Mouse (Mus musculus): ENCODE measurements around the gene Map2. TPM values are rescaled to one million over a fixed set of nuclear protein-coding genes. Genes with fewer than 3 reads are reported as not detected.

Map2 gene
- polyA plus RNA-seq, 1 experiment: 2.4 TPM

- no peak overlapping the region for H3K4me3 ChIP-seq
- no peaks in the 10 kb centered on the region for H3K79me2 ChIP-seq (ENCODE audit: control insufficient read depth, insufficient read depth)
- H3ac ChIP-seq (ENCODE audit: control insufficient read depth, insufficient read length): no peak overlapping the region
- H3K27me3 ChIP-seq (ENCODE audit: control insufficient read depth, insufficient read depth, insufficient read length): no peaks in the 10 kb centered on the region
- no peak overlapping the region for H3K4me2 ChIP-seq (ENCODE audit: low read depth)
- no peak for TF ChIP-seq E2F4 (IDR thresholded peaks at IDR 0.05; ENCODE audit: insufficient read depth)
- no peak for TF ChIP-seq SRF (IDR thresholded peaks at IDR 0.05; ENCODE audit: control insufficient read depth, insufficient read length, low read depth)
- TF ChIP-seq REST (IDR thresholded peaks at IDR 0.05; ENCODE audit: insufficient read depth, insufficient read length): no peak
- TF ChIP-seq MYOD1 (IDR thresholded peaks at IDR 0.05; ENCODE audit: control insufficient read depth in 1 of 3, insufficient read length in 2 of 3, low read depth in 2 of 3): no peak
- TF ChIP-seq MAX (IDR thresholded peaks at IDR 0.05; ENCODE audit: low read depth): no peak
- no peak for TF ChIP-seq USF1 (IDR thresholded peaks at IDR 0.05; ENCODE audit: low read depth)
- TF ChIP-seq TCF3 (IDR thresholded peaks at IDR 0.05; ENCODE audit: insufficient read length, low read depth): no peak
- TF ChIP-seq POLR2AphosphoS2 (IDR thresholded peaks at IDR 0.05; ENCODE audit: insufficient read length, low read depth): no peak
- no peak for TF ChIP-seq TCF12 (IDR thresholded peaks at IDR 0.05; ENCODE audit: insufficient read depth, poor library complexity, severe bottlenecking)
- TF ChIP-seq CEBPB (IDR thresholded peaks at IDR 0.05; ENCODE audit: insufficient read depth, poor library complexity, severe bottlenecking): no peak
- TF ChIP-seq MYOG (IDR thresholded peaks at IDR 0.05; ENCODE audit: control insufficient read depth in 1 of 3, insufficient read depth in 1 of 3, insufficient read length in 2 of 3, low read depth in 2 of 3): no peak
- no peak for TF ChIP-seq POLR2A (IDR thresholded peaks at IDR 0.05; ENCODE audit: insufficient read length, low read depth)
- no peaks in the 10 kb centered on the region for H3K36me3 ChIP-seq (ENCODE audit: control insufficient read depth, insufficient read depth)
These were observed 232.3 kb downstream of the Map2 start for GRCm38 (mm10) chr1:66407270-66407967.

GRCm38 (mm10) chr1:66418360-66418759 is 243.3 kb downstream of the Map2 start:
- TF ChIP-seq POLR2A (IDR thresholded peaks at IDR 0.05; ENCODE audit: insufficient read length, low read depth): no peak
- TF ChIP-seq MYOG (IDR thresholded peaks at IDR 0.05; ENCODE audit: control insufficient read depth in 1 of 3, insufficient read depth in 1 of 3, insufficient read length in 2 of 3, low read depth in 2 of 3): no peak
- no peak for TF ChIP-seq E2F4 (IDR thresholded peaks at IDR 0.05; ENCODE audit: insufficient read depth)
- TF ChIP-seq MYOD1 (IDR thresholded peaks at IDR 0.05; ENCODE audit: control insufficient read depth in 1 of 3, insufficient read length in 2 of 3, low read depth in 2 of 3): no peak
- no peak for TF ChIP-seq CEBPB (IDR thresholded peaks at IDR 0.05; ENCODE audit: insufficient read depth, poor library complexity, severe bottlenecking)
- TF ChIP-seq TCF12 (IDR thresholded peaks at IDR 0.05; ENCODE audit: insufficient read depth, poor library complexity, severe bottlenecking): no peak
- no peak for TF ChIP-seq SRF (IDR thresholded peaks at IDR 0.05; ENCODE audit: control insufficient read depth, insufficient read length, low read depth)
- no peaks in the 10 kb centered on the region for H3K36me3 ChIP-seq (ENCODE audit: control insufficient read depth, insufficient read depth)
- no peaks in the 10 kb centered on the region for H3K27me3 ChIP-seq (ENCODE audit: control insufficient read depth, insufficient read depth, insufficient read length)
- no peaks in the 10 kb centered on the region for H3K79me2 ChIP-seq (ENCODE audit: control insufficient read depth, insufficient read depth)
- H3K4me2 ChIP-seq (ENCODE audit: low read depth): no peak overlapping the region
- H3ac ChIP-seq (ENCODE audit: control insufficient read depth, insufficient read length): no peak overlapping the region
- H3K4me3 ChIP-seq: no peak overlapping the region

GRCm38 (mm10) chr1:66426073-66426472 is 251.0 kb downstream of the Map2 start:
- H3K27me3 ChIP-seq (ENCODE audit: control insufficient read depth, insufficient read depth, insufficient read length): no peaks in the 10 kb centered on the region
- H3ac ChIP-seq (ENCODE audit: control insufficient read depth, insufficient read length): no peak overlapping the region
- no peaks in the 10 kb centered on the region for H3K79me2 ChIP-seq (ENCODE audit: control insufficient read depth, insufficient read depth)
- no peak overlapping the region for H3K4me3 ChIP-seq
- H3K36me3 ChIP-seq (ENCODE audit: control insufficient read depth, insufficient read depth): no peaks in the 10 kb centered on the region
- no peak overlapping the region for H3K4me2 ChIP-seq (ENCODE audit: low read depth)
- no peak for TF ChIP-seq POLR2AphosphoS2 (IDR thresholded peaks at IDR 0.05; ENCODE audit: insufficient read length, low read depth)

GRCm38 (mm10) chr1:66430962-66431361 is 255.9 kb downstream of the Map2 start:
- Histone ChIP-seq H3K36me3 (ENCODE audit: control insufficient read depth, insufficient read depth) (no peaks in the 10 kb centered on the region), H3K4me2 (ENCODE audit: low read depth) (no peak overlapping the region), H3K27me3 (ENCODE audit: control insufficient read depth, insufficient read depth, insufficient read length) (no peaks in the 10 kb centered on the region), H3K79me2 (ENCODE audit: control insufficient read depth, insufficient read depth) (no peaks in the 10 kb centered on the region), H3K4me3 (no peak overlapping the region), H3ac (ENCODE audit: control insufficient read depth, insufficient read length) (no peak overlapping the region)
- TF ChIP-seq MAX (IDR thresholded peaks at IDR 0.05; ENCODE audit: low read depth) (no peak), POLR2A (IDR thresholded peaks at IDR 0.05; ENCODE audit: insufficient read length, low read depth) (no peak), MYOD1 (IDR thresholded peaks at IDR 0.05; ENCODE audit: control insufficient read depth in 1 of 3, insufficient read length in 2 of 3, low read depth in 2 of 3) (no peak), CEBPB (IDR thresholded peaks at IDR 0.05; ENCODE audit: insufficient read depth, poor library complexity, severe bottlenecking) (no peak), MYOG (IDR thresholded peaks at IDR 0.05; ENCODE audit: control insufficient read depth in 1 of 3, insufficient read depth in 1 of 3, insufficient read length in 2 of 3, low read depth in 2 of 3) (no peak), SRF (IDR thresholded peaks at IDR 0.05; ENCODE audit: control insufficient read depth, insufficient read length, low read depth) (no peak), TCF3 (IDR thresholded peaks at IDR 0.05; ENCODE audit: insufficient read length, low read depth) (no peak), REST (IDR thresholded peaks at IDR 0.05; ENCODE audit: insufficient read depth, insufficient read length) (no peak)

- Histone ChIP-seq H3ac (ENCODE audit: control insufficient read depth, insufficient read length) (no peak overlapping the region), H3K79me2 (ENCODE audit: control insufficient read depth, insufficient read depth) (no peaks in the 10 kb centered on the region), H3K4me3 (no peak overlapping the region), H3K4me2 (ENCODE audit: low read depth) (no peak overlapping the region), H3K27me3 (ENCODE audit: control insufficient read depth, insufficient read depth, insufficient read length) (no peaks in the 10 kb centered on the region), H3K36me3 (ENCODE audit: control insufficient read depth, insufficient read depth) (no peaks in the 10 kb centered on the region)
- no peak for TF ChIP-seq POLR2AphosphoS2 (IDR thresholded peaks at IDR 0.05; ENCODE audit: insufficient read length, low read depth)
- no peak for TF ChIP-seq SRF (IDR thresholded peaks at IDR 0.05; ENCODE audit: control insufficient read depth, insufficient read length, low read depth)
- TF ChIP-seq TCF12 (IDR thresholded peaks at IDR 0.05; ENCODE audit: insufficient read depth, poor library complexity, severe bottlenecking): no peak
- TF ChIP-seq MAX (IDR thresholded peaks at IDR 0.05; ENCODE audit: low read depth): no peak
- TF ChIP-seq REST (IDR thresholded peaks at IDR 0.05; ENCODE audit: insufficient read depth, insufficient read length): no peak
These were observed 256.4 kb downstream of the Map2 start for GRCm38 (mm10) chr1:66431472-66431871.
